Mouse (Mus musculus): ENCODE data around the gene Atp5mpl. TPM values are rescaled to one million over a fixed set of nuclear protein-coding genes. Genes with fewer than 3 reads are reported as not detected.

Gene Atp5mpl
- 100 to 1,000 TPM; 775 to 816 TPM for total RNA-seq (2021)
- long read RNA-seq, experiment 1, transcript Atp5mpl-201 (4 exons, 366 nt) = major isoform, 1,631 of 1,670 reads
- long read RNA-seq, experiment 1, partial matches to known transcripts = 28 of 1,670 reads
- long read RNA-seq, experiment 1, other reads (novel, unspliced or antisense) = 10 of 1,670 reads
- long read RNA-seq, experiment 2, transcript Atp5mpl-201 (4 exons, 366 nt) = major isoform, 933 of 949 reads
- long read RNA-seq, experiment 2, partial matches to known transcripts = 12 of 949 reads
- long read RNA-seq, experiment 2, other reads (novel, unspliced or antisense) = 2 of 949 reads

DNA sequence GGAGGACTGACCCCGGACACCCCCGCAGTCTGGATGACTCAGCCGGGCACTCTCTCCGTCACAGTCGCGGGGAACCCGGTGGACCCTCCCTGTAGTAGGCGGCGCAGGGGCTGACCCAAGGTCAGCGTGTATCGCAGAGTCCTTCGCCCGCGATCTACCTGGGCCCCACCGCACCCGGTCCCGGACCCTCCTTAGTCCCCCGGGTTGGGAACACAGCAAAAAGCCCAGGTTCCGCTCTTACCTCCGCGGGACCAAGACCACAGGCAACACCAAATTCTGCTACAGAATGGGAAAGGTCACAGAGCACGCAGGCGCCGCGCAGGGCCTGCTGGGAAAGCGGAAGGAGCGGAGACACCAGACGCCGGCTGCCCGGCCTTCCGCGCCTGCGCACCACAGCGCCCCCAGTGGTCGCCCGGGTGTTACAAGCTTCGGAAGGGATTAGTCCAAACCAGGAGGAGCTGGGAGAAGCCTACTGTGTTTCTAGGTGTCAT, at the start of gene Atp5mpl:
TSS of gene Atp5mpl (minus strand) at position 295 of the 491 bp plus-strand sequence.
- peak; percentile 92 for DNase-seq

DNA sequence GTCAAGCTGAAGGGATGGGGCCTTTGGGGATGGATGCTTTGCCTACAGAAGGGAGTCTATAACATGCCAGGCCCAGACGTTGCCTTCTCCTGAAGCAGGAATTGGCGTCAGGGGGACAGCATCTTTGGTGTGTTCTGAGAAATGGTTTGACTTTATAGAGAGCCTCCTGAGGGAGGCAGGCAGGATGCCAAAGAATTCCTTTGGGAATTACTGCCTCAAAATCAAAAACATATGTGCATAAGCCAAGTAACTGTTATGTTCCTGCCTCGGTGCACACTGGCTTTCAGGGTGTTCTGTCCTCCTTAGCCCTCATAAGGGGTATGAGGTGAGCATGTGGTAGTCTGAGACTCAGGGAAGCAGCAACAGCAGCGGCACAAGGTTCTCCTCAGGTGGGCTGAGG, 49.6 kb upstream of the Atp5mpl start:
- no peak for DNase-seq

DNA sequence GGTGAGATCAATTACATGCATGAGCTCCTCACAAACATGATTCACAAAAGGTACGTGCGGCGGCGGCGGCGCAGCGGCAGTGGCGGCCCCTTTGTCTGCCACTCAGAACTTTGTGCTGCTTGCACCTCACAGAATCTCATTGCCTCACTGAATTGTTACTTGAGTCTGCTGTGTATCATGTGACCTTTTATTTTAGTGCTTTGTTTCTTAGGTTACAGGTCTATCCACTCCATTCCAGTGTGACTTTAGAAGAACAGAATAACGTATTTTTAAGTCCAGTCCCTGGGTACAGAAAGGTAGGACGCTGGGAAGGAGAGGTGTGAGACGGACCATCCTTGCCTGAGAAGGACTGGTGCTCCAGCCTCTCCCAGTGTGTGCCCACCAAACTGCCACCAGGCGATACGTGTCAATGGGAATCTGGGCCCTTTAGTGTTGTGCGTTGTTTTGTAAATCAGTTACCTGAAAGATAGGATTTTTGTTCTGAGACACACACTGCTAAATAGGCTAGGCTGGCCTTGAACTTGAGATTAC, 46.6 kb upstream of the Atp5mpl start:
- DNase-seq = no peak

DNA sequence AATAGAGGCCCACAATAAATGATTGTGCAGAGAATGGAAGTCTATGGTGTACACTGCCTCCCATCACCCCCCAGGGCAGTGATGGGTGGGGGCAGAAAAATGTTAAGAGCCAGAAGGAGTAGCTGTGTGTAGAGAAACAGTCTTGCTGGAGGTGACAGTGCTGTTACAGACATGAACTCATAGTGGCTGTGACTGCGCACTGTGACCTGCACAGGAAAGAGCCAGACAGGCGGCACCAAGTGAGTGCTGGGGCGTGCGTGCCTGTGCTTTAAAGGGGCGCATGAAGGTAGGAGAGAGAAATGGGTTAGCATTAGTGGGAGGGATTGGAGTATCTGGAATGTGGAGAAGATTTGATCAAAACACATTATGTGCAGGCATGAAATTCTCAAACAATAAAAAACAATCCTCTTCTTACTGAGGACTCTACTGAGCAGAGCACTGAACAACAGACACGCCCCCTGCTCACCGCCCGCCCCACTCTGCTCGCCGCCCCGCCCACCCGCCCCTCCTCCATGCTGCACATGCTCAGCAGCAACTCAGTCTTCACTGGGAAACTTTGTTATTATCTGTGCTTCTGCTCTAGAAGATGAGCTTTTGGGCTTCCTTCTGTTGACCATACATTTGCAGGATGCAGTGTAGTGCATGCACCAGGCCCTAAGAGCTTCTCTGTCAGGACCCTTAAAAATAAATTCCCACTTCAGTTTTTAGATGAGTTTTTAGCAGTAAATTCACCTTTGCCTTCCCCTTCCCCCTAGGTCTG, 45.9 kb upstream of the Atp5mpl start:
- no peak for DNase-seq

DNA sequence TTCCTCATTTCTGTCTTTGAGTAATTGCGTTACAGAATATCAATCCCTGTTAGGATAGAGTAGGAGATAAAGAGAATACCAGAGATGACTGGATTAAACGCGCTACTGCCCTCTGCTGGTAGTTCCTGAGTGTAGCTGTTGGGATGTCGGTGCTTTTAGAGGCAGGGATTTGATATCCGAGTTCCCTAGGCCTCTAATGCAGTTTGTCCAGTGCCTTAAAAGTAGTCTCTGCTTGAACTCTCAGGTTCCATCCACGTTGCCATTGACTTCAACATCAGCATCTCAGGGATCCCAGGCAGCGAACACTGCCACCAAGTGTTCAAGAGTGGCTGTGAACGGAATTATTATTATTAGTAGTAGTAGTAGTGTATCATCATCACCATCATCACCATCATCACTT, 34.4 kb upstream of the Atp5mpl start:
- DNase-seq = no peak

DNA sequence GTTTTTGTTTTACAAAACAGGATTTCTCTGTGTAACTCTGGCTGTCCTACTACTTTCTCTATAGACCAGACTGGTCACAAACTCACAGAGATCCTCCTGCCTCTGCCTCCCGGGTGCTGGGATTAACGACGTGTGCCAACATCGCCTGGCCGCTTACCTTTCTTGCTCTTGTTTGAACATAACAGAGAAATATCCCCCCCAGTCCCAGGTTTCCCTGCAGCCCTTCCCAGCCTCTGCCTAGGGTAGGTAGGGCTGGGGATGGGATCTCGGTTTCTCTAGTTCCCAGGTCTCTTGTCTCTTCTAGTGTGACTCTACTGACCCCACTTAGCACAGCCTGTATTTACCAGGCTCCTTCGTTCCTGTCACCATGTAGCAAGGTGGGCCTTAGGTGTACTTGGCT, 33.0 kb upstream of the Atp5mpl start:
- DNase-seq = no peak

DNA sequence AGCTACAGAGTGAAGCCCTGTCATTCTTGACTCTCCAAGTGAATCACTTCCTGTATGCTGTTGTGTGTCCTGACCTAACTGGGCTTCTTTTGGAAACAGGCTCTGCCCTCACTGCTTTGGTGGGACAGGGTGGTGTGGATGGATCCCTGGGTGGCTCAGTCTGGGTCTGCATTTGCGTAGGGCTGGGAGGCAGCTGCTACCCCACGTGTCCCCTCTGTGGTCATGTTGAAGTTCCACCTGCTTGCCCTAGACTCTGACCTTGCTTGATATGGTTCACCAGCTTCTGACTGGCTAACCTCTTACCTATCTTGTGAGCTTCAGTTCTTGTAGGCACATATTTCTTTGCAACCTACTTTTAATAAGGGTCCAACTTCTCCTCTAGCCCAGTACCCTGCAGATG, 28.4 kb upstream of the Atp5mpl start:
- no peak for DNase-seq

DNA sequence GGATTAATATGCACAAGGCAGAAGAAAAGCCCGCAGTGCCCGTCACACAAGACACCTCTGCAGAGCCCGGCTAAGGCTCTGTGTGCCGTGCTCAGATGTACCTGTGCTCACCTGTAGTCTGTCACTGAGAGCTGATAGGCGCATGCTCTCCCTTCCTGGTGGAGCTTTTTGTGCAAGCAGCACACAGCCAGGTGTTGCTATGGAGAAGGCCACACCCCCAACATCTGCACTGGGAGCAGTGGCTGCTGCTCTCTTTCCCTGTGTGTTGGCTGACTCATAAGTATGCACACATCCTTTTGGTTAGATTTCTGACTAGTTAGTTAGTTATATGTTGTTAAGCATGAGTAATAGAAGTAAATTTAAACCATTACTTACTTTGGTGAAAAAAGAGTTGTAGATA, 25.8 kb upstream of the Atp5mpl start:
- DNase-seq = no peak

DNA sequence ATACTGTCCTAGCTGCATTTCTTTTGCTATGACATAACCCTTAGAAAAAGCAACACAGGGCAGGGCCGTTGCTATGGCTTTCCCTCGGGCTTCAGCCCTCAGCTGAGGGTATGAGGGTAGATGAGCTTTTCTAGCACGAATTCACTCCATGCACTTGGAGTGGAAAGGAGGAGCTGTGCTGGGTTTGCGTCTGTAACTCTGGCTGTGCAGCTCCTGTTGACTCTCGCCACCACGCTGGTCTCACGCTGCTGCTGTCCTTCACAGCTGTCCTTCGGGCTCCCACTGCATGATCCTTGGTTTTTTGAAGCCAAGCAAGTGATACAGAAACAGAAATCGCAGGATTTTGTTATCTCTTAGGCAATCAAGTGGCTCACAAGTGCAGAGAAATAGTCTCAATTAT, 20.0 kb upstream of the Atp5mpl start:
- DNase-seq = no peak

DNA sequence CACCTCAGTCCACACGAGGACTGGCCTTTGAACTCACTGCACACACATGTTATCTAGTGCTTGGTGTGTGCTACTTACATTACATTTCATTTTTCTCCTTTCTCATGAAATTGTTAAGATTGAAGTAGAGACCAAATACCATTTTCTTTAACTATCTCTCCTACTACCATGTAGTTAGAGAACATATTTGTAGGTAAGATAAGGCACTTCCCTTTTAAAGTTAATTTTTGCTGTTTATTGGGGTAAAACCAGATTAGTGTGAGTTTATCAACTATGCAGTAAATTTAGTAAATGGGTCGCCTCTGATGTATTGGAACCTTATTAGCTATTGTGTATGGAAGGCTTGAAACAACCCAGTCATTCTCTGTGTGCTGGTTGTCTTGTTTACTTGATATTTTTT, 16.4 kb upstream of the Atp5mpl start:
- DNase-seq = no peak

DNA sequence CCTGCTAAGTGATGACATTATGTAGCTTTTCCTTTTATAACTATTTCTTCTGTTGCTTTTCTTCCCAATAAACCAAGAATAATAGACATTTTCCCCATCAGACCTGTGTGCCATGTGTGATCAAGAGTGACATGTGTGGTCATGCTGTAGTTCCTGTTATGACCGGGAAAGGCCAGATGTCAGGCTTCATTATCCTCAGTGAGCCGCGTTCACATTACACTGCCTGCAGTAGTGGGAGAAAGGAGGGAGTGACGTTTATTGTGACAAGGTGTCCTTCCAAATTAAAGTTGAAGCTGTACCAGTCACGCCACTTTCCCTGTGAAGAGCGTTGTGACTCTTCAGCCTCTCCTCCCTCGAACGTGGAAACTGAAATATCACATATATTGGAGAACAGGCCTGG, 15.1 kb upstream of the Atp5mpl start:
- no peak for DNase-seq

DNA sequence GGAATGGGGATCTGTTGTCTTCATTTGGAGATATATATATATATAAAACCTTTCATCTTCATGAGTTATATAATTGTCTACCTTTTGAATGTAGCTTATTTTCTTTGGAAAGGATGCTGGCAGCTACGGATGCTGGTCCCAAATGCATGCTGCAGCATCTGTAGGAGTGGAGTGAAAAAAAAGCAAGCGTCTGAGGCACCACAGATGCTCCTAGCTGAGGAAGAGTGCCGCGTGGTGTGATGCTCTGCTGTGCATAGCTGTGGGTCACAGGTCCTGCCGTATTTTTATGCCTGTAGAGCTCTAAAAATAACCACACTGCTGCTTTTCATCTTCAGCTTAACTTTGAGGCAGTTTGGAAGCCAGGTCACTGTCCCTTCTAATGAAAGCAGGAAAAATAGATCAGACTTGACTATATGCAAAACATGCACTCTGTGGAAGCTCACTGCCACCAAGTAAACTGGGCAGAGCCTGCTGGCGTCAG, 14.2 kb upstream of the Atp5mpl start, which contains the start of gene Rd3l:
TSS of gene Rd3l (minus strand) at position 431 of the 481 bp plus-strand sequence.
- no peak for DNase-seq

DNA sequence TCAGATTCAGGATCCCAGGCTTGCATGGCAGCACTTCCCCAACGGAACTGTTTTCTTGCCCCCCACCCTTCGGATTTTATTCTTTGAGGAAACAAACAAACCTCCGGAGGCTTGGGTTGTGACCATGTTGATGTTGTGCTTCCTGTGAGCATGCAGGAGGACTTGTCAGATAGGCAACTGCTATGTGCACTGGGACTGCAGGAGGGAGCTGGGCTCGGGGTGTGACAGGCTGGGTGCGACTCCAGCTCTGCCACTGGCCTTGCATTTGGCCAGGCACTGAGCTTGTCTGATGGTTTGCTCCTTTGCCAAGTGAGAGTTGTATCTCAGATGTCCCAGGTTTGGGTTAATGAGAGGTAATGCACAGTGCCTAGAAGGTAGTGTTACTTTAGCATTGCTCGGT, 11.5 kb upstream of the Atp5mpl start:
- no peak for DNase-seq

DNA sequence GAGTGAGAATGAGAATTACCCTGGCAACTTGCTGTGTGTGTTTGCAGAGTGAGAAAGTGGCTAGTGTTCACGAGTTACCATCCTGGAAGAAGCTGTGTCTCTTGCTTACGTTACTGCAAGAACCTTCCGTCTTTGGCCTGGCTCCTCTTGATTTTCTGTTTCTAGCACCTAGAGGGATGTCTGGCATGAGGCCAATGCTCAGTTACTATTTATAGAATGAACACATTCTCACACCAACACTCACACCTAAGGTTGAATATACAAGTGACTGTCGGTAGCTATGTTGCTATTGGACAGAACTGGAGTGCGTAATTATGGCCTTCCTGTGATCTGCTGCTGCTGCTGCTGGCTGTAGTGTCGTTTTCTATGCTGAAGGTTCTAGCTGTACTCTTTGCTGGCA, 10.4 kb upstream of the Atp5mpl start:
- DNase-seq = no peak

DNA sequence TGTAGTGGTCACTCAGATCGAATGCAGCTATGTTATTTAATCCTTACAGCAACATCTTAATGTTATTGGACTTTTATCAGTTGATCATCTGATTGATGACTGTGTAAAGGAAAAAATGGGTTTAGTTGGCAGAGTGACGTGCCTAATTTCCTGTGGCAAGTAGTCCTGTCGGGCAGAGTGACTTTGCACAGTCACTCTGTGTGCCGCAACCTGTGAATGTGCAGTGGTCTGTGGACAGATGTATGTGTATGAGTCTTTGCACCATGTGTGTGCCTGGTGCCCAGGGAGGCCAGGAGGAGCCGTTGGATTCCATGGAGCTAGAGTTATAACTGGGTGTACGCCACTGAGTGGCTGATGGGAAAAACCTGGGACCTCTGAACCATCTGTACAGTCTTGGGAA, 7.8 kb upstream of the Atp5mpl start:
- no peak for DNase-seq

DNA sequence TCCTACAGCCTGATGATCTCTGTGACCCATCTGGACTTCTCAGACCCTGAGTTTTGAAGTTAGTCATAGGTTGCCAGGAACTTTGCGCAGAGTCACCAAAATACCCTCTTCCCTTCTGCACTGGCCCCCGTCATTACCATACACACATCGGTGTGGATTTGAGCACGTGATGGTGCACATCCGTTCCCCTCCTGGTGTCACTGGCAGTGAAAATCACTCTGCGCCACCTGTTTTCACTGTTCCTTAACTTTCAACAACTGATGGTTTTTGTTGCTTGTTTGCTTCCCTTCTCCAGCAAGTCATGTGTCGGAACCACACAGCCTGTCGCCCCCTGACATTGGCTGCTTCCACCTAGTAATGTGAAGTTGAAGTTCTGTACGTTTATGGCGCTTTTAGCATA, 5.7 kb upstream of the Atp5mpl start:
- no peak for DNase-seq

DNA sequence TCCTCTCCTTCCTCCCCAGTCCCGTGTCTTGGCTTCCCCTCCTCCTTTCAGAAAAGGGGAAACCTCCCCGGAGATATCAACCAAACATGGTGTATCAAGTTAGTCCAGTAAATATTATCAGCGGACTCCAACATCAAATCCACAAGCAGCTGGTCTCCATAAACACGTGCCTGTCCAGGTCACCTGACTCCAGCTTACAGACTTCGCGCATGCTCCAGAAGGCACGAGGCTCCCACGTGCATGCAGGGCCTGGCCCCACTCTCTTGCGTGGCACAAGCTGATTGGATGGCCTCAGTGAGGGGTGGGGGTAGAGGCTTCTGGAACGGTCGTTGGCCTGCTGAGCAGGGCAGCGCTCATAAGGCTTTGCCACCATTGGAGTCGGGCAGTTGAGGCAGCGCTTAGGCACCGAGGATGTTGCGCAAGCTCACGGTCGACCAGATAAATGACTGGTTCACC, 4.5 kb upstream of the Atp5mpl start, which contains the start of gene Tdrd9:
TSS of gene Tdrd9 (plus strand) at position 329 of the 456 bp plus-strand sequence.
- DNase-seq = no peak

DNA sequence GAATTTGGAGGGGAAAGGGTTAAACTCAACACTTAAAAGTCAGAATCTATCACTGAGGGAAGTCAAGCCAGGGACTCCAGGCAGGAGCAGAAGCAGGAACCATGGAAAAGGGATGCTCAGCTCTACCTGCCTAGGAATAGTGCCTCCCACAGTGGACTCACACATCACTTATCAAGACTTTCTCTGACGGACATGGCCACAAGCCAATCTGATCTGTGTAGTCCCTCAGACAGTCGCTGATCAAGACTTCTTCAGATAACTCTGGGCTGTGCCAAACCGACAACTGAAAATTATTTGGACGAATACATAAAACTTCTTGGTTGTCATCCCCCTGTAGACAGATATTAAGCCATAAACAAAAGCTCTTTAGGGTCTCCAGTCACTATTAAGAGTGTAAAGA, 3.3 kb upstream of the Atp5mpl start:
- DNase-seq = no peak

DNA sequence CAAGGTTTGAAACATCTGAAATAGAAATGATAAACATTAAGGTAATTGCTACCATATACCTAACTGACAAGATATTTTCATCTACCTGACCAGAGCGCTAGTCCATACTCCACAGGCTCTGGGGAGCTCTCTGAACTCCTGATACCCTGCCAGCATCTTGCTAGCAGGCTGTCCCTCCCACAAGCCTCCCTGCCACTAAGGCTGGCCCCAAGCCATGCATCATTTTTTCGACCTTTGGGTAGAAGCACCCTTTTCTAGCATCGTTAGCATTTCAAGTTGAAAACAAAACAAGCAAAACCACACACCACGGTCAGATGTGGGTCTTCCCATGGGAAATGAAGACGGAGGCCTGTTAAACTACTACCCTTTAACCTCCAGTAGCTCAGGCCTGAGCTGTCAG, 3.4 kb downstream of the Atp5mpl start:
- DNase-seq = no peak

DNA sequence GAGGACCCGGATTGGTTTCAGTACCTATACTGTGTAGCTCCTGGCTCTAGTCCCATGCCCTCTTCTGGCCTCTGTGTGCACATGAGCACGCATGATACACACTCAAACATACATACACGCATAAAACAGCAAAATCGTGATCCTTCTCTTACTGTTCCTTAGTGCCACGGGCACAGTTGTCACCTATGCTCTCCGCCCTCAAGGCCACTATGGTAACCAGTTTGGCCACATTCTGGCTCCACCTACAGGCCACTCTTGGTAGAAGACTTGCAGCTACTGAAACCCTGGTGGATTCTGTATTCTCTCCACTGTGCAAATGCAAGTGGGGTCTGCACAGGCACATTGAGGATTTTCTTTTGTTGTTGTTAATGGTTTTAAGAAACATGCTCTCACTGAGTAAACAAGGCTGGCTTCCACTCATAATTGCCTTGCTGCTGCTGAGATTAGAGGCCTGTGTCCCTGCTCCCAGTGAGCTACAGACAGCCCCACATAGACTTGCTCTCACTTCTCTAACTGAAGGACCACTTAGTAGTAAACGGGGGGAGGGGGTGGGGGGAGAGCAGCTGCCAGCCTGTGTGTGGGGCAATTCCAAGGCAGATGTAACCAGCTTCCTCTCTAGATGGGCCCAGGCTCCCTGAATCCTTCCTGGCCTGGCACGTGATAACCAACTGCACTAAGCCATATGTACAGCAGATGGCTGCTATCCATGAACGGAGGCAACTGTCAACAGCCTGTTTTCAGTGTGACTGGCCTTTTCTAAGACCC, 8.5 kb downstream of the Atp5mpl start:
- DNase-seq = no peak

DNA sequence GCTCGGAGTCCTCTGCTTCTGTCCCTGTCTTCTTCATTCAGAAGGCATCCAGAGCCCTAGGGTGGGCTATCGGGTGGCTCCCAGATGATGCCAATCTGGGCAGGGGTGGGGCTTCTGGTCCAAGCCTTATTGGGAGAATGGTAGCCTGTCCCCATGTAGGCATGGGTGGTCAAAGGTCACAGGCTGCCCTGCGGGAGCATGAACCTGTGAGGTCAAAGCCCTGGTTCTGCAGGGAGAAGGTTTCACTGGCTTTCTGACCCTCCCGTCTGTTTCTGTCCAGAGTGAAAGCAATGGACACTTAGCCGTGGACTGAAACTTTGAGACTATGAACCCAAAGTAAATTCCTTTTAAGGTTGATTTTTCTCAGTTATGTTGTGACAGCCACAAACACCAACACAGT, 10.6 kb downstream of the Atp5mpl start:
- DNase-seq = no peak

DNA sequence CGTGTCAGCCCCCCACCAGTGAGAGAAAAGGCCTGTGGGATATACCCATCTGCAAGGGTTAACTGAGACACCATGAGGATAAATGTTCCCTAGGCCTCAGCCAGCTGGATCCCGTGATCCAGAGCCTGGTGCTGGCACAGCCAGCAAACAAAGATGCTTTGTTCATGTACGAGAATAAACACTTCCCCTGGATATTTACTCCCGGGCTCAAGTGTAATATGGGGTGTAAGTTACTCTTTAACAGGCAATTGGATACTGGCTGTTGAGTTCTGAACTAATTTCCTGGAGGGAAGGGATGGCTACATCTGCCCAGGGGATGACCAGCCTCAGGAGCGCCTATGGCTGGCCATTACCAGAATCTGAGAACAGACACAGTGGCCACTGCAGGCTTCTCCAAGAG, 15.1 kb downstream of the Atp5mpl start:
- no peak for DNase-seq
